Mouse (Mus musculus) lung, adult 2 months (tissue): ENCODE results near the gene B430306N03Rik. TPM values are rescaled to one million over a fixed set of nuclear protein-coding genes. Genes with fewer than 3 reads are reported as not detected.
A peak's percentile ranks its signal among the peaks of the same experiment; 100 is the strongest.
"Not testable (repeated sequence)": the region's sequence is repeated elsewhere in the genome, so short reads cannot be mapped to it uniquely, and the experiment has no call there.

Source experiments
- DNase-seq: peaks from one replicate; pipeline ENCODE4 v3.0.0; 2022
- H3K4me1 ChIP-seq: fragments of 200-500 bp; 2 replicates; pipeline ENCODE4 v1.6.1; 2011; ENCODE audit warnings: low read length; ENCODE audit not compliant: control insufficient read depth, insufficient read depth
- H3K4me3 ChIP-seq: fragments of 200-500 bp; replicated peaks from 2 replicates; pipeline ENCODE3; 2011; ENCODE audit warnings: low read depth, mild to moderate bottlenecking, control low read depth, low read length; ENCODE audit errors: extremely low read depth
- CTCF ChIP-seq: fragments of 200-500 bp; IDR thresholded peaks from 2 replicates; pipeline ENCODE4 v1.5.1; 2011; ENCODE audit warnings: mild to moderate bottlenecking, low read length, control low read depth; ENCODE audit not compliant: insufficient read depth
- POLR2A ChIP-seq: fragments of 200-500 bp; IDR thresholded peaks from 2 replicates; pipeline ENCODE4 v1.6.1; 2011; ENCODE audit warnings: low read depth, mild to moderate bottlenecking, control low read depth, low read length, borderline replicate concordance; ENCODE audit errors: extremely low read depth
- WGBS: fragments of 180-500 bp; shearing (Covaris S2); methylation state at CpG from one replicate; pipeline ENCODE4 v1.1.7; 2018; 5-methylcytosine and 5-hydroxymethylcytosine counted together
- polyA plus RNA-seq: library from polyadenylated mRNA; depleted of rRNA; stranded (reverse); fragments of >200 nt; gene quantifications from 2 replicates; pipeline ENCODE4 v1.2.3, GENCODE M21; 2012

Gene B430306N03Rik
- polyA plus RNA-seq, 1 experiment, result 1.8 TPM

DNA sequence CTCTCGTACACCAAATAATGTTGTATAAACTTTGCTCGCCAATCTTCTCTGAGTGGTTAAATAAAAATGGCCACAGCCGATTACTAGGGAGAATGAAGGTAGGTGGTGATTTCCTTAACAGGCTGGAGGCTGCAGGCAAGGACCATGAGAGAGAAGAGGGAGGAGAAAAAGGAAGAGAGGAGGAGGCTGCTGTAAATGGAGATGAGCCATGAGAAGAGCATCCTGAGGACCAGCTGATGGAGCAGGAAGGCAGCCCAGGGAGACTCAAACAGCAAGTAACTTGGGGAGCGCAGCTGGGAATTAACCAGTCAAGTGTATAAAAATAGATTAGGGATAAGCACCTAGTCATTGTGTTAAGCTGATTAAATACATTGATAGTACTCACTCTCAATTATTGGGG, 18.2 kb downstream of the B430306N03Rik start:
- Histone ChIP-seq H3K4me3 (no peak overlapping the region), H3K4me1 (no peaks in the 10 kb centered on the region)
- DNase-seq, result no peak
- no peak for TF ChIP-seq CTCF
- TF ChIP-seq POLR2A, result no peak
- WGBS, result 88% methylated on average over 4 of the region's 4 CpGs

GRCm38 (mm10) chr17:48336857-48337256, 20.9 kb downstream of the B430306N03Rik start:
- no peaks in the 10 kb centered on the region for H3K4me1 ChIP-seq
- TF ChIP-seq POLR2A, result no peak
- TF ChIP-seq CTCF, result peak; percentile 89
- 5% methylated on average over 6 of the region's 6 CpGs for WGBS
- no peak overlapping the region for H3K4me3 ChIP-seq
- peak; percentile 76 for DNase-seq

DNA sequence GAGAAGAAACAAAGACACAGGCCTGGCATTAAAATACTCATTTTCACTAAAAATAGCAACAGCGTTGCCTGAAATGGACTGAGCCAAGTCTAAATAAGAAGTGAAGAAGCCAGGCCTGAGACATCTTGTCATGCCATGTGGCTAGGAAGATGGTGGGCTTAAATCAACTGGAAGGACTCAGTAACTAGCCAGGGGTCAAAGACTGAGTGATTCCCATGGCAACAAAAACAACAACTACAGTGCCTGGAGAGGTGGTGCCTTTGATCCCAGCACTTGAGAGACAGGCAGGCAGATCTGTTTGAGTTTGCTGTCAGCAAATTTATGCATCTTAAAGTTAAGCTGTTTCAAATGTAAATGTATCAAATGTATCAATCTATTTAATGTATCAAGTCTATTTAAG, 24.3 kb downstream of the B430306N03Rik start:
- TF ChIP-seq CTCF (no peak), POLR2A (no peak)
- Histone ChIP-seq H3K4me3 (no peak overlapping the region), H3K4me1 (no peaks in the 10 kb centered on the region)
- DNase-seq, result no peak
- 74% methylated on average over 1 of the region's 1 CpGs for WGBS

DNA sequence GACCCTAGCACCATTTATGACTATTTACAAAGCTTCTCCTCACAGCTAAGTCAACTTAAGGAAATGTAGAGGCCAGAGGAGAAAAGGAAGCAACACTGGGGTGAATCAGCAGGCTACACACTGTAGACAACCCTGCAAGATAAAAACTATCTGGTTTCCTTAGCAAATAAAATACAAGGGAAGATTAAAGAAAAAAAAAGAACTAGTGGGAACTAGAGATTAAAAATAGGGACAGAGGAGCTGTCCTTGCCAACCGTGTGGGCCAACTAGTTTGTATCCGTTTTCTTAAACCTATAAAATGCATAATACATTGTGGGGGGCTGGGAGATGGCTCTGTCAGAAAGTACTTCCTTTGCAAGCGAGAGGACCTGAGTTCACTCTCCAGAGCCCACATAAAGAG, 26.0 kb downstream of the B430306N03Rik start:
- H3K4me1 ChIP-seq, result no peaks in the 10 kb centered on the region
- no peak for DNase-seq
- TF ChIP-seq CTCF (no peak), POLR2A (no peak)
- no peak overlapping the region for H3K4me3 ChIP-seq
- WGBS, result 64% methylated on average over 3 of the region's 3 CpGs

DNA sequence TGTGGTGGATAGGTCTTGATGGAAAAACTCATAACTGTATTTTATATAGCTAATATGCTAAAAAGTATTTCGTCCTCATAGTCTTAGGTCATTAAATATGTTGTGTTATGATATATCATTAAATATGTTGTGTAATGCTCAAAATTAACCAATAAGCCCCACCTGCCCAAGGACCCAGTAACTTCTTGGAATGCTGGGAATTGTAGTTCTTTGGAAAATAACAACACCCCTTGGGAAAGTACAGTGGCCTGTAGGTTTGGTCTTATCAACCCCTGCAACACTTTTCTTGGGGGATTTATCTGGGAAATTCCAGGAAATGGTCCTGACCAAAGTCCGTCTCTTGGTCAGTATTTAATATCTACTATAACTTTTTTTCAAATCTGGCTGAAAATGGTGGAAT, 27.1 kb downstream of the B430306N03Rik start:
- TF ChIP-seq CTCF (no peak), POLR2A (no peak)
- WGBS, result 86% methylated on average over 2 of the region's 2 CpGs

DNA sequence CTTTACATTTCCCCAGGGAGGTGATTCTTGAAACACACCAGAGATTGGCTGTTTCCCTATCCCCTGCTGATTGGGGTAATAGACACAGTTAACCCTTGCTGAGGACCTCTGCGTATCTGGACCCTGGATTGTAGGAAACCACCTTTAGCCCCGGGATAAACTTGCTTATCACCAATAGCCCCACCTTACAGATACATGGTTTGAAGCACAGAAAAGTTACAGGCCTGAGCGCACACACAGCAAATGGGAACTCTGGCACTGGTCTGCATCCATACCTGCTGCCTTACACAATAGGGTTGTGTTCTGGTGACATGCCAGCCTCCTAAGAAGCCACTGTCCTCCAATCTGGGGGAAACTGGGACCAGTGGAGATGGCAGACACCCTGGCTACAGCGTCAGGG, 29.9 kb downstream of the B430306N03Rik start:
- H3K4me3 ChIP-seq, result no peak overlapping the region
- no peak for DNase-seq
- no peaks in the 10 kb centered on the region for H3K4me1 ChIP-seq
- WGBS, result 77% methylated on average over 4 of the region's 4 CpGs
- no peak for TF ChIP-seq POLR2A
- TF ChIP-seq CTCF, result no peak

More for the DNA sequence above, 27.1 kb downstream of the B430306N03Rik start:
- H3K4me1 ChIP-seq, result no peaks in the 10 kb centered on the region
- no peak overlapping the region for H3K4me3 ChIP-seq
- no peak for DNase-seq

DNA sequence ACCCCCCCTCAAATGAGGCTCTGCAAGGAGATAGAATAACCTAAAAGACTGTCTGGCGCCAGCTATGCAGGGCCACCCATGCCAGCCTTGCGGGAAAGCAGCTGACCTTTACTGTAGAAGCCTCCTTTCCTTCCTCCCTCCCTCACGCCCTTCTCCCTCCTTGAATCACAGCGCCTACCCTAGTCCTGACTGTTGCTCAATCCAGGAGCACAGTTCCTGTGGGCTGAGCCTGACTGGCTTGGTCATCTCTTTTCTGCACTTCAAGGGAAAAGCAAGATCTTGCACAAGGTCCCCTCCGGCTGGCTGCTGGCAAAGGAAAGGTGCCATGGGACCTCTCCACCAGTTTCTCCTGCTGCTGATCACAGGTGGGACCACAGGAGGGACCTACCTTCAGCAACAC, 30.3 kb downstream of the B430306N03Rik start, which contains the start of gene Trem2:
Gene Trem2 (plus strand): TSS at position 171 of the 400 bp plus-strand sequence.
- WGBS, result 44% methylated on average over 5 of the region's 5 CpGs
- DNase-seq, result peak; percentile 11
- Histone ChIP-seq H3K4me1 (no peaks in the 10 kb centered on the region), H3K4me3 (no peak within 1 kb of the TSS)
- TF ChIP-seq POLR2A, result no peak
- TF ChIP-seq CTCF, result no peak

DNA sequence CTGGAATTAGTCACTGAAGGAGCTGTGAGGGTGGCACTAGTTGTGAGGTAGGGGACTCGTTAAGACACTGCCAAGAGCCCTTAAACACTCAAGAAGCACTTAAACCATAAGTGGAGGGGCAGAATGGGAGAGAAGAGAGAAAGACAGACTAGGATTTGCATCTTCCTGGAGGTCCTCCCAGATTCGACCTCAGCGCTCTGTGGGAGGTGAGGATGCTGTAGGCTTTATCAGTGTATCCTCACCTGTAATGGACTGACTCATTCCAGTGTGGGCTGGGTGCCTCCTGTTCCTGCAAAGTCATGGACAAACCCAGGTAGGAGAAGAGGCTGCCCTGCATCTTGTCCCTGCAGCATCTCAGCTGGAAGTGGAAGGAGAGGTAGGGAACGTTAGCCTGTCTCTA, 30.9 kb downstream of the B430306N03Rik start:
- DNase-seq, result no peak
- TF ChIP-seq CTCF (no peak), POLR2A (no peak)
- H3K4me1 ChIP-seq, result no peaks in the 10 kb centered on the region
- 57% methylated on average over 4 of the region's 4 CpGs for WGBS
- no peak overlapping the region for H3K4me3 ChIP-seq

DNA sequence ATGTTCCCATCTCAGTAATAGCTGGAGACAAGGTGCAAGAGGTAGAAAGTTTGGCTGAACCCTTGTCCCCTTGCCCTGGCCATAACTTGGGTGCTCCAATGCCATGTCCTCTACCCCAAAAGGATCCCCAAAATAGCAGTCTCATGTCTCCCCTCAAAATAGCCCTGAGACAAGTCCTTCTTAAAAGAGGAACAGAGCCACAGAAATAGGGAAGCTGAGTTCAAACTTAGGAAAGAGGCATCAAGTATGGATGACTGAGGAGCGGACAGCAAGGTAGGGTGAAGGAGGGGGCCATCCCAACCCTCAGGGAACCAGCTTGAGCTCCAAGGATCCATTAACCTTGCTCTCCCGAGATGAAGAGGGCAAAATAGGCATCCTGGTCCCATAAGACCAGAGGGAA, 31.3 kb downstream of the B430306N03Rik start:
- no peak overlapping the region for H3K4me3 ChIP-seq
- DNase-seq, result no peak
- H3K4me1 ChIP-seq, result no peaks in the 10 kb centered on the region
- TF ChIP-seq POLR2A, result no peak
- TF ChIP-seq CTCF, result no peak
- WGBS, result 75% methylated on average over 2 of the region's 2 CpGs

DNA sequence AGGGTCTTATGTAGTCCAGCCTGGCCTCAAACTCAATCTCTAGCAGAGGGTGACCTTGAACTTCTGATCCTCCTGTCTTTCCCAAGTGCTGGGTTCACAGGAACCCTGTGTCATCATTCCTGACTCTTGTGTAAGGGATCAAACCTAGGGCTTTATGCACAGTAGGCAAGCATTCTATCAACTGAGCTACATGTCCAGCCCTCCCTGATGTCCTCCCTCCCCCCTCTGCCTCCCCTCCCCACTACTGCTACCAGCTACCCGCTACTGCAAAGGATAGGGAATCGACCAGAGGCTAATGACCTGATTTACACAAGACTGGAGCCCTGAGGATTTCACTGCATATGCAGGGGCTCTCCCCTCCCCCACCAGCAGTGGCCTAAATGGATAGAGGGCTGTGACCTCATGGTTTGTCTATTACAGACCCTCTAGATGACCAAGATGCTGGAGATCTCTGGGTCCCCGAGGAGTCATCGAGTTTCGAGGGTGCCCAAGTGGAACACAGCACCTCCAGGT, 34.8 kb downstream of the B430306N03Rik start:
- TF ChIP-seq POLR2A (no peak), CTCF (no peak)
- Histone ChIP-seq H3K4me3 (no peak overlapping the region), H3K4me1 (no peaks in the 10 kb centered on the region)
- DNase-seq, result no peak
- WGBS, result 81% methylated on average over 5 of the region's 5 CpGs

DNA sequence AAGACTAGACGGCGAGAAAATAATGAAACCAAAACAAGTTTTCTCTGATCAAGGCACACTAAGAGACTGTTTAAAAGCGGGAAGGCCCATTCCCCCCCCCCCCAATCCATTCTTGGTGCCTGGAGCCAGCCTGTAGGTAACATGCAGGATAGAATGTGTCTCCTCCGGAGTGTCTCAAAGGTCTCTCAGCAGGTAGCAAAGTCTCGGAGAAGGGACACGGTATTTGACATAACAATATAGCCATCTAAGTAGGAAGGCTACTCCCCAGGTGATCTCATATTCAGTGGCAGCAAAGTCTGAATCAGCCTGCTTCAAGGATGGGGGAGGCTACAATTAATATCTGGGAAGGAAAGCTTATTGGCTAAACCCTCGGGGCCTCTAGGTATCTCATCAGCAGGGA, 37.0 kb downstream of the B430306N03Rik start:
- WGBS, result 78% methylated on average over 7 of the region's 7 CpGs
- not testable (repeated sequence) for H3K4me3 ChIP-seq

More for the DNA sequence above, 37.0 kb downstream of the B430306N03Rik start:
- not testable (repeated sequence) for H3K4me1 ChIP-seq, DNase-seq
